Mouse (Mus musculus) CD4-positive helper T cell, adult 2 months (primary cell): ENCODE measurements around the gene Gmds.

Experiments
- DNase-seq: peaks from one replicate; pipeline ENCODE4 v3.0.0-alpha.2; 2012; ENCODE audit warnings: low read depth, missing footprints, low spot score

Gene Gmds

DNA sequence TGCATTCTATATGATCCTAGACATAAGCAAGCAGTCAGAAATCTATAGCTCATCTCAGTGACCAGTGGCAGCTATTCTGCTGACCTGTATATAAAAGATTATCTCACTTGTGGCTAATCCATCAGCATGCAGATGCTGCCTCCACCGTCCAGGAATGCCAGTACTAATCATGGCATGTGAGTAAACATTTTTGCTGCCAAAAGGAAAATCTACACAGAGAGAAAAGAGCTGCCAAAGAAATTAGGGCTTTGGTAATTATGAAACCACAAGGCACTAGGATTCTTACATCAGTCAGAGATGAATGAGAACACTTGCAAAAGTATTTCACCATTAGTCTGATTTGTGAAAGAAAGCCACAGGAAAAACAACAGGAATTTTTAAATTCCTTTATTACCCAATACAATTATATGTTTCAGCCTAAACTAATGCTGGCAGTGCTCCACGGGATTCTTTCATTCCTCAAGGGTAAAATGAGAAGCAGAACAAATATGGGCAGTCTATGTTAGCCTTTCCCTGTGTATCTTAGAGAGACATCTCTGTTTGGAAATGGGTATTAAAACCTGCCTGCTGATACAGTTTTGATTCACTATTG, 71.3 kb downstream of the Gmds start:
- no peak for DNase-seq

DNA sequence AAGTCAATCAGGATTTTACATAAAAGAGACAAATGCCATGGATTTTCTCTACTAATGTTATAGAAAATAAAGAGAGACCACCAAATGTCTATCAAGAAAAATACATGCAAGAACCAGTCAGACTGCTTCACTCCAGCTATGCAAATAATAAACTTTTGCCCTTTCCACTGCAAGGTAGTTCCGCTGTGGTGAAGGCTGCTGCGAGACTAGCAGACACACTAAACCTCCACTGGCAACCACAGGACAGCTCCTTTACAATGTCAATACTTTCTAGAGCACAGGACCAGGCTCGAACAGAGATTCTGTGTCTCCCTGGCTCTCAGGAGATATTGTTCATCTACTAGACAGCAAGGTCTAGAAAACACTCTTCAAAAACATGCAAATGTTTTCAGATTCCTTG, 71.8 kb downstream of the Gmds start:
- DNase-seq: no peak

DNA sequence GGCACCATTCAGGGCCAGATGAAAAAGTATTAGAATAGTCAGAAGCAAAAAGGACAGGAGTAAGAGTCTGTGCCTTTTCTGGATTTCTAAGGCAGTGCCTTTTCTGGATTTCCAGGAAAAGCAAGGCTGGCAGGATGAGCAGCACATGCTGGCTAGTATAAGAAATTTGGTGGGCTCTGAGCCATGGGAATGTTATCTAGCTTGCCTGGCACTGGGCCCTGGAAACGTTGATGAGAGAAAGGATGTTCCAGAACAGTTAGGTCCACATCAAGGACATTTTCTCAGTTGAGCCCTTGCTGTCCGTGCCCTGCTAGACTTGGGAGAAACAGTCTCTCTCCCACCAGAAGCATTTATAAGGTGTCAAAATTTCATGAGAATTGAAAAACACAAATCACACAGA, 82.4 kb downstream of the Gmds start:
- no peak for DNase-seq

DNA sequence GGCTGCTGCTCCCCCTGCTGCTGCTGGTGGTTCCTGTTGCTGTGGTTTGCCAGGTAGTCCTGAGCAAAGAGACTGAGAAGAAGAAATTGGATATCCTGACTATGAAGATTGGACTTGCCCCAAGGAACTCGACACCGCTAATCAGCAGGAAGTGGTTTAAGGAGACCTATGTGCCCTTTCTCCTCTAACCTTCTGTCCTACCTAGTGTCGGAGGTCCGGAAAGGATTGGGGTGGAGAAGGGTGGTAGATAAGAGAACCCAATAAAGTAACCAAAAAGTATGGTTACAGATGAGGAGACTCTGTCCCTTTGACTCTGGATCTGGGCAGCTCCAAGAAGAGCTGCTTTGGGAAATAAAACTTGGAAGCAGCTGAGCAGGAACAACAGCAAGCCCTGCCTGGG, 86.3 kb downstream of the Gmds start:
- no peak for DNase-seq

DNA sequence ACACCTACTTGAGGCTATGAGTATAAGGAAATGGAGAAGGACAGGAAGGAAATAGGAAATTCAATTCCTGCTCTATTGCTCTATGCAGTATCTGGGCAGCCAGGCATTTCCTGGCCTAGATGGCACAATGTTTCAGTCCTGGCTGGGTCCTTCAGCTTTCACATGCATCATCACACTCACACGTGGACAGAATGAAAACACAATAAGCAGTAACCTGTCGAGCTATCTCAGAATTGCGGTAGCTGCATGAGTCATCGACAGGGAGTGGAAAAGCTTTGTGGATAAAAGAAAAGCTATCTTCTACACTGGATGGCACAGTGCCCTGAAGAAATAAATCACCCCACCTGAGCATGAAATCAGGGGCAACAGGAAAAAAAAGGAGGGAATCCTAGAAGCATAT, 96.3 kb downstream of the Gmds start:
- no peak for DNase-seq

DNA sequence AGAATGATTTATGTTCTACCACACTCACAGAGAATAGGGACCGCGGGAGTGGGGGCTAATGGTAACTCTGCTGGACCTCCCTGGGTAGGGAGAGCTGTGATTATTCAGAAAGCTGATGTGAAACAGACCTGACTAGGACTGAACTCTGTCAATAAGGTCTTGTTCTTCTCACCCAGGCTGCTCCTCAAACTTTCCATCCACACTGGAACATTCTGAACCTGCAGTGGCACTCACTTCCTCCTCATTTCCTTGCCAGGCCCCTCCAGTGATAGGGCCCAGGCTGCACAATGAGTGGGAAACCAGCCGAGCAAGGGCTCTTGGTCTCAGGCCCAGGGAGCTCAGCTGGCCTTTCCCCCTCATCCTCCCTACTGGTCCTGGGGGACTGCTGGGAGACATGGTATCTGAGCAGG, 102.3 kb downstream of the Gmds start:
- DNase-seq: no peak

DNA sequence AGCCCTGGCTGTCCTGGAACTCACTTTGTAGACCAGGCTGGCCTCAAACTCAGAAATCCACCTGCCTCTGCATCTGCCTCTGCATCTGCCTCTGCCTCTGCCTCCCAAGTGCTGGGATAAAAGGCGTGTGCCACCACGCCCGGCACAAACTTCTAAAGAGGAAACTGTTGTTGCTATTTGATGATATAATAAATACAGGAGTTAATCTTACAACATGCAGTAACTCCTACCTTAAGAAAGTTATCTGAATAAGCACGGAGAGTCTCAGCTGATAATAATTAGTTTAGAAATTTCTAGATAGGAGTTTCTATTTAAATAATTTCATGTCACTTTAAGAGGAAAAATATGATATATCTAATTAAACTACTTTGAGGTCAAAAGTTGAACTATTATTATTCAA, 103.5 kb downstream of the Gmds start:
- DNase-seq: no peak

DNA sequence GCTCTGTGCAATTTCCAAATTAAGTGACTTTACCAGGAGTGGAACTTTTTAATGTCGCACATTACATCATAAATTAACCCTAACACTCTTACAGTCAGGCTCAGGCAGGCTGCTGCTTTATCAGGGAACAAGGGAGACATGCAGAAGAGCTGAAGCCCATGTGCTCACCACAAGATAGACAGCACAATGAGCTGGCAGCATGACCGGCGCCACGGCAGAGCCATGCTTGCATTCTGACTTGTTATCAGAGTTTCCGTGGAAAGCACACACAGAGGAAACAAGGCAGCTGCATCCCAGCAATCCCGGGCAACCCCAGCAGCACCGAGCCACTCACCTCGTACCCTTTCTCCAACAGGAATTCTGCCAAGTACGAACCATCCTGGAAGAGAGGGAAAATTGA, 104.5 kb downstream of the Gmds start:
- DNase-seq: no peak

DNA sequence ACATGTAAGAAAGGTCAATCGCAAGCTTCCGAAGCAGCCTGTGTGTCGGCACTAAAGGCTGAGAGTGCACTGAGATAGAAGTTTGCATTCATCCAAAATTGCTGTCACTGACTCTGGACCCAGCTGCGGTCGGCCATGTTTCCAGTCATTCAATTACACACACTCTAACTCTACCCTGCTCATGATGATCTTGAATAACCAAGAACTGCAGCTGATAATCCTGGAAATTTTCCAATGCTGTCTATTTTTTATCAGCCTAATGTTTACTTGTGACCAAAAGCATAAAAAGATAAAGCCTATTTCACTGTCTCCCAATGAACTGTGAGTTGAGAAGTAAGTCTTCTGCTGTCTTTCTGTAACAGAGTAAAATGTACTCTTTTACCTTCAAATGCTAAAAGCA, 106.1 kb downstream of the Gmds start:
- DNase-seq: no peak

DNA sequence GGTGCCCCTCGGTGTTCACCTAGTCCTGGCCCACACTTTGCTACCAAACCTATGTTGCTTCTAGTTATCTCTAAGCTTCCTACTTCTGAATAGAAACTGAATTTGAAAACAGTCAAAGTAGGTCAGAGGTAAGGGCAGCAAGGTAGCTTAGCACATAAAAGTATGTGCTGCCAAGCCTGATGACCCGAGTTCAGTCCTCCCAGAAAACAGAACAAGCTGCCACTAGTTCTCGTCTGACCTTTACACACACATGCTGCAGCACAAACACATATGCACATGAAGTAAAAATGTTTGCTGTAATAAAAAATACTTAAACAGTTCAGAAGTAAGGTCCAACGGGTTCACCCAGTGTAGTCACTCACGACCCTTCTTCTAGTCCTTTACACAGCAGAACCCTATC, 106.6 kb downstream of the Gmds start:
- no peak for DNase-seq

DNA sequence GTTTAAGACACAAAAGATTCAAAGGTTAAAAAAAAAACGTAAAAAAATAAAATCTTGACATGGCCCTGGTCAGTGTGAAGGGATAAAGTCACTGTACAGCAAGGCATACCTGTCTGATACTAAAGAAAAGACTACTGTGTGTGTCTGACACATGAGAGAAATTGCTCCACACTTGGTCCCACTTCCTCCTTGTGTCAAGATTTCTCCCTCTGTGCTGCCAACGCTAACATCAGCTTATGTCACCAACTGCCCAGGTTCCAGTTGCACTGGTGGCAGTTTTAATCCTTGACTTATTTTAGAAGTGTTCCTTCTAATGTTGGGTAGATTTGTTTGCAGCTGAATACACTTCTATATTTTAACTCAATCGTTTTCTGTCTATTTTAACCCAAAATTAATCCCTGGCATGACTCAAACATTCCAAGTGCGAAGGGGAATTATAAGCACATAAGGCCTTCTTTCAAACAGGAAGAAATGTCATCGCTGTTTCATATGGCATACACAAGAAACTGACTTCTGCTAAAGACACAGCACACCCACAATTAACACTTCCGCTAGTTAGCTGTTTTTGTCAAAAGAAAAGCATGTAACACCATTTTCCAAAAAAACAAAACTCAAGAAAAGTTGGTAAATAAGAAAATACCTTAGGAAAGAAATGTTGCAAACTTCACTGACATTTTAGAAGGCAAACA, 110.5 kb downstream of the Gmds start:
- no peak for DNase-seq

DNA sequence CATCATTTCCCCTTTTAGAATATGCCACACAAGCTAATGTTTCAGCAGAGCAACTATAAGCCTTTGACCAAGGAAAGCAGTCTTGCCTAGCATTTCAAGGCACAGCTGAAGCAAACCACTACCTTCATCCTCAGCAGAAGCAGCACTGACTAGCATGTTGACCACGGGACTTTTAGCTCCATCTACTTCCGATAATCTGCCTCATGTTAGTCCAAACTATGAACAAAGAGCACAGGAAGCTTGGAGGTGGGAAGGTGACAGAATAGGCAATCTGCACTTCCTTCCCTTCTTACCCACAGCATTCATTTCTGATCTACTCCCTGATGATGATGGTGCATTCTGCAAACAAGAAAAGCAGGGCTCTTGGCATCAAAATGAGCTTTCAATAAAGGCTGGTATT, 120.9 kb downstream of the Gmds start:
- DNase-seq: no peak

DNA sequence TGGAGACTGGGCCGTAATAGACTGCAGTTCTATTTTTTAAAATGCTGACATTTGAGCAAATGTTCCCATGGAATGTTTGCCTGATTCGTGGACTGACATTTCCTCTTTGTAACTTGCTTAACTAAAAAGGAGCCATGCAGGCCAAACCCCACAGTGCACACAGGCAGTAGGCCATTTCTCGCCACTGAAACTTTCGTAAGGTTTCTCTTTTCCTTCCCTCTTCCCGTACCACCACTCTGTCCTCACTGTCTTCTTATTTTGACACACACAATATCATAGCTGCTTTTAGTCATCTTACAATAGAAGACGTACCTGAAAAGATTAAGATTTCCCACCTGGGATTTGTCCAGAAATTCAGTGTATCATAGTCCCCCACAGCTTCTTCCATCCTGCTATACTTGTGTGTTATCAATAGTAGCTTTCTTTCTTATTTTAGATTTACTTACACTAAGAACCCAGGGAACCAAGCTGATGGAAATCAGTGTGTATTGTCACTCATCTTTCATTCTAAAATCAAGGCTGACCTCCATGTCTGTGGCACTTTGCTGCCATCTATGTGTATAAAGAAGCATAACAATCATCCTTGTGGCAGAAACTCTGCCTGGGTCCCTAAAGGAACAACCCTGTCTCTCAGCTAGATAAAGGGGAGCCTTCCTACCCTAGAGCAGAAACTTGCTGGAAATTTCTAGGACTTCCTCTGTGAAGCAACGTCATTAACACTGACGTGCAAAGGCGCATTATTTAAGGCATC, 124.7 kb downstream of the Gmds start:
- peak; percentile 14 for DNase-seq

DNA sequence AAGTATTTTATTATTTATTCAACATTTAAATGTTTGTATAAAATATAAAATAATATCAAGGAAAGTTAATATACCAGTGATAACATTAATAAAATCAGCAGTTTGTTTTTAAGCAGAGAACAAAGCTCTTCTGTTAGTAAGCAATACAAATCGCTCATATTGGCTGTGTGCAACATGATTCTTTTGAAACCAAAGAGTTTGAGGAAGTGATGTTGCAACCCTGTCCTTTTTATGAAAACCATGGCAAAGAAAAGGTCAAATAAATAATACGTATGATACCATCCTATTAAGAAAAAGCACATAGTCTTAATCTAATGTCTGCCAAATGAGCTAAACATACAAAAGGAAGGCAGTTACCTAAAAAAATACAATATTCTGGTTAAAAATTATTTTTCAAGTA, 126.4 kb downstream of the Gmds start:
- no peak for DNase-seq

DNA sequence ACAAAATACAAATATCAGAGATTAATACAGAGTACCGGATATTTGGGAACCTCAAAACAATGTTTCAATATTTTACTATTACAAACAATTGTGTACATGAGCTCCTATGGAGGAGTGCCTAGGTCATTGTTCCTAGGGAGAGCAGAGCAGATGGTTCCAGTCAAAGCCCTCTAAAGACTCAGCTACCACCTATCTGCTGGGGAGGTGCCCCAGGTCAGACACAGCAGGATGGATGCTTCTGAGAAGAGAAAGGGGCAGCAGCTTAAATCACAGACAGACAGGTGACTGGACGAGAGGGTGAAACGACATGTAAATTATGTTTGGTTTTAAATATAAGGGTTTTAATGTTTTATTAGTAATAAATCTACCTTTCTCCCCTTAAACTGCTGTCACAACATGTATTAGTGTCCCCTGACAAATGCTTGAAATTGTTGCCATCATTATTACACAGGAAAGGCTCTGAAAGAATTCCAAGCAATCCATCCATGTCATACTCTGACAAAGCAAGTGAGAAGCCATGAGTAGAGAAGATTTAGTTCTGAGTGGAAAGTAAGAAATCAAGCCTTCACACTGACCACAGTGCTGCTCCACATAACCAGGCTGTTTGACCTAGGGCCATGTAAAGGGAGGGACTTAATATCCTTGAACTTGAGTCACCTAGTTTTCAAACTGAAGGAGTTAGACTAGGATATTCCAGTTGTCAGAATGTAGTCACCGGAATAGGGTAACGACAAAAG, 131.2 kb downstream of the Gmds start:
- DNase-seq: no peak

DNA sequence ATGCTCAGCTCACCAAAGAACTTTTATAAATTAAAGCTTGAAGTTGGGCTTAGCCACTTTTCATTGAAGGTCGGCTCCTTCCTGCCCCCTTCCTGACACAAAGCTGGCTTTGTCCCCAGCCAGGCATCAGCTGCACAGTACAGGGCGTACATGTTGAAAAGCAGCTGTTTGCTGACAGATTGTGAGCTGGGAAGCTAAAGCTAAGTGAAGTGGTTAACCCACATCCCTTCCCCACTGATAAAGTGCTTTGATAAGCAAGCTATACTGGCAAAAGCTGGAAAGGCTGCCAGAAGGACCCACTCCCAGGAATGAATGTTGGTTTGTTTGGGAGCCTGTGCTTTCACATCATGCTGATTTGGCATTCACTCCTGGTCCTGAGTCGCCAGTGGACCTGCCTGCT, 158.6 kb downstream of the Gmds start:
- no peak for DNase-seq

DNA sequence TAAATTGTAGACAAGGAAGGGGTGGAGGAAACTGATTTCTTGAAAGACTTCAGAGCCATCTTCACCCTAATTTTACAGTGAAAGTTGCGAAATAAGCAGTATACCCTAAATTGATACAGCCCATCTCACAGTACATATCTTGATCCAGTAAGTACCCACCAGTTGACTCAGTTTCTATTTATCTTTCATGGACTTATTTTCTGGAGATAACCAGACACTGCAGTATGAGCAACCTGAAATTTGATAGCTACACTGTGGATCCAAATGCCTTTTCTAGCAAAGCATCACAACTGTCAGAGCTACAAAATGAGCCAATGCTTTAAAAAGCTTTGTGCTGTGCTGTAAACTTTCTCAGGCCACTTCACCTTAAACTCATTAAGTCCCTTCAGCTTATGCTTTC, 159.9 kb downstream of the Gmds start:
- DNase-seq: no peak

DNA sequence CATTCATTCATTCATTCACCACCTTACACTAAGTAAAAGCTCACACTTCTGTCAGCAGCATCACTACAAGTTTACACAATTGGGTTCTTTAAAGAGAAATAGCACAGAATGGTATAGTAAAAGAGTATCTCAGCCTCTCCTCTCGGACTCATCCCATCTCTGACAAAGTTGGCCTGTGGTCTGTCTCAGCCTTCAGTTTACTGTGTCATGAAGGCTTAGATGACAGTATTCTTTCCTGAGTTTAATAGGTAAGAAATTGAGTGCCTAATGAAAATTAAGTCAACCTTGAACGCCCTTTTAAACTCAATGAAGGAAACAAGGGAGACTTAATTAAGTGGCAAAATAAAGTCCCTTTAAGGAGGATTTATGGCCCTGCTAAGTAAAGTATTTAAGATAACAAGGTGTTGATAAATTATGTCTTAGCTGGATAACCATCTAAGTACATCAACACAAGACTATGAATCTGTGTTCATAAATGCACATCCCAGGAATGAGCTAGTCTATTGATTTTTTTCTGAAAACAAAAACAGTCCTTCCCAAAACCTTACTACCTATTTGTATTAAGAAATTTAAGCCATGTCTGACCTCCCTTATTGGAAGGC, 160.6 kb downstream of the Gmds start:
- DNase-seq: no peak

DNA sequence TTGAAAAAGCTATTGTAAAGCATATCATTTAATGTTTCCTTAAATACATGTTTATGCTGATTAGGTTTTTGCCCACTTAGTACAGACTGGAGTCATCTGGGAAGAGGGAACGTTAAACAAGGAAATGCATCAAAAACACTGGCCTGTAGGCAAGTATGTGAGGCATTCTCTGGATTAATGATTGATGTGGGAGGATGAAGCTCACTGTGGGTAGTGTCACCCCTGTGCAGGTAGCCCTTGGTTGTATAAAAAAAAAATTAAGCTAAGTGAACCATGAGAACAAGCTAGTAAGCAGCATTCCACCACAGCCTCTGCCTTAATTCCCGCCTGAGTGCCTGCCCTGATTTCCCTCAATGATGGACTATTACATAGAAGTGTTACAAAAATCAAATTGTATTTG, 163.5 kb downstream of the Gmds start:
- no peak for DNase-seq

DNA sequence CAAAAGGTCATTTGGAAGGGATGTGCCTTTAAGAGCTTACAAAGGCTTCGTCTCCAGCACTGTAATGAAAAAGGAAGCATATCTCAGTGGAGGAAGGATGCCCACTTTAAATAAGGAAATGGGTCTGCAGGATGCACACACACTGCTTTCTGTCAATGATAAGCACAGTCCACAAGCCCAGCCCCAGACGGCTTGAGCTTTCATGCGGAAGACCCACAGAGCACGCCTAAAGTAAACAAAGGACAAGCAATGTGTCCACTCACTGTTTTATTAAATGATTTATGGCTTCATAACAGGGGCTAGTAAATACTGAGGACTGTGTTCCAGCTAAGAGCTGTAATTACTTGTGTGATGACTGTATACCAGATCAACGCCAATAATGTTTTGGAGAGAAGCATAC, 169.4 kb downstream of the Gmds start:
- no peak for DNase-seq

DNA sequence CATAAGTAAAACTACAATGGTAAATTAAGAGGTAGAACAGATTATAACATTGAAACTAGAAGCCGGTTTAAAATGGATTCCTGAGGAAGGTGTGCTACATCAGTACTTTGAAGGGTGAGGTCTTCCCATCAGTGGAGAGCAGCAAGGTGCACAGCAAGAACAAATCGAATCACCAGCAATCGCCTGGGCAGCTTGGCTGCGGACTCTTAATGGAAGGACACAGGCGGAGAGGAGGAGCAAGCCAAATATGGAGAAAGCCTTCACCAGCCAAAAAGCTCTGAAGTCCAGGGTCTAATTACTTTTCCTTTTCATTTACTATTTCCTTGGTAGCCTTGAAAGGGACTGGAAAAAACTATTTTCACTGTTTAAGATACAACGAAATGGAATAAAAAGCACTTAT, 170.7 kb downstream of the Gmds start:
- DNase-seq: no peak

DNA sequence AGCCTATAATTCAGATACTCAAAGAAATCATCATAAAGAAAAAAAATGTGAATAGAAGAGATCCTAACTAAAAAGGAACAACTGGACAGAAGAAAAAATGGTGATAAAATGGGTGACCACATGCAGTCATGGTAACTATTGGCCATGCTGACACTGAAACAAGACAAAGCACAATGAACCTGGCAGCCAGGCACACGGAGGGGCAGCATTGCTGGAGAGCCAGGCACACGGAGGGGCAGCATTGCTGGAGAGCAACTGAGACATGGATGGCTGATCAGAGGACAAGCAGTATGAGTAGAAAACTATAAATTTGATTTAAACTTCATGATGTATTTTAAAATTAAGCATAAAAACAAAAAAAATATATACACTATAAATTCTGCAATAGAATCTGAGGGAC, 173.0 kb downstream of the Gmds start:
- no peak for DNase-seq
